18 mouse cellular contexts compared by ENCODE assay signal in the genomic region with DNA sequence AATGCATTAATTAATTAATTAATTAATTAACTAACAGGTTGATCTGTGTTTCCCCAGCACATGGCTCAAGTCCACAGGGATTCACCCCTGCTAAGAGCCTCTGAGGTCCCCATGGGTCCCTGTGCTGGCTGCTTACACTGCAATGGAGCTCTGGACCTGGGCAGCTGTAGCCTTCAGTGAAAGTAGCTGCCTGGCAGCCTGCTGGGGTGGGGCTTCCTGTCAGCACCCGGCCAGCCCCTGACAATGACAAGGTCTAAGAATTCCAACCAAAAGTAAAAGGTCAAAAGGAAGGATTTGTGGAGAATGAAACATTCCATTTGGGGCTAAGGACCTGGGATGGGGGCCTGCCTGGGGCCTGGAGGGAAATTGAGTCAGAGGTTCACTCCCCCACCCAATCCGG. TPM values are rescaled to one million over a fixed set of nuclear protein-coding genes. Genes with fewer than 3 reads are reported as not detected.
DNase-seq lines count a peak whose midpoint lies in the region; ATAC-seq lines count a peak whose summit lies in the region.
"Had no signal": no experiment of that assay in that cellular context is flagged by ENCODE, and none has a peak within 500 bp of the region (broad histone marks: within the 10 kb centered on the region; RNA-seq: fewer than 3 reads in every experiment).

No protein-coding gene starts in this region.

- H3K27me3 ChIP-seq in kidney, embryonic 14.5 days (ENCODE audit: control insufficient read depth, insufficient read depth, low read length), result no peaks in the 10 kb centered on the region
- H3K27me3 ChIP-seq in liver, embryonic 11.5 days (replicated peaks; ENCODE audit: control insufficient read depth, insufficient read depth, low read length), result peaks cover 22% of the 10 kb centered on the region
- H3K27me3 ChIP-seq in midbrain, embryonic 13.5 days, result peaks cover 30% of the 10 kb centered on the region

- H3K4me3 ChIP-seq in kidney, embryonic 14.5 days (ENCODE audit: low read length), result no peak overlapping the region
- H3K4me3 ChIP-seq in brown adipose tissue, adult 24 weeks (ENCODE audit: insufficient read depth, low read depth, low read length), result peak overlapping the region; percentile 84; the same call in 1 of the 2 replicates
- H3K4me3 ChIP-seq in liver, embryonic 11.5 days (ENCODE audit: low read depth, low read length), result 0 out of 2 replicates have a peak overlapping the region, but pooled peaks have one; percentile 5
- no peak overlapping the region for H3K4me3 ChIP-seq in midbrain, embryonic 13.5 days (replicated peaks)
- H3K4me3 ChIP-seq: forebrain, embryonic 13.5 days; layer of hippocampus, adult 2 months; liver, embryonic 15.5 days; neural tube, embryonic 15.5 days had no signal

- H3K36me3 ChIP-seq in kidney, embryonic 14.5 days (ENCODE audit: control insufficient read depth, insufficient read depth, low read length), result peaks cover 6% of the 10 kb centered on the region; the same call in 1 of the 2 replicates
- no peaks in the 10 kb centered on the region for H3K36me3 ChIP-seq in liver, embryonic 11.5 days (ENCODE audit: control insufficient read depth, insufficient read depth, low read length)
- H3K36me3 ChIP-seq in midbrain, embryonic 13.5 days, result no peaks in the 10 kb centered on the region
- H3K36me3 ChIP-seq: liver, embryonic 15.5 days; neural tube, embryonic 15.5 days had no signal

- no peak overlapping the region for H3K4me2 ChIP-seq in kidney, embryonic 14.5 days (replicated peaks; ENCODE audit: low read depth, low read length)
- peak overlapping the region; percentile 78 for H3K4me2 ChIP-seq in liver, embryonic 11.5 days
- H3K4me2 ChIP-seq in midbrain, embryonic 13.5 days (replicated peaks), result no peak overlapping the region
- H3K4me2 ChIP-seq: forebrain, embryonic 13.5 days had no signal

- H3K9me3 ChIP-seq in kidney, embryonic 14.5 days (ENCODE audit: control insufficient read depth, low read length), result no peaks in the 10 kb centered on the region
- H3K9me3 ChIP-seq in liver, embryonic 11.5 days (ENCODE audit: control insufficient read depth, low read length), result no peaks in the 10 kb centered on the region
- H3K9me3 ChIP-seq in midbrain, embryonic 13.5 days, result no peaks in the 10 kb centered on the region
- H3K9me3 ChIP-seq: forebrain, embryonic 13.5 days; liver, embryonic 15.5 days; neural tube, embryonic 15.5 days had no signal

- peaks cover 33% of the 10 kb centered on the region for H3K4me1 ChIP-seq in kidney, embryonic 14.5 days (ENCODE audit: control insufficient read depth, insufficient read depth, low read length)
- H3K4me1 ChIP-seq in brown adipose tissue, adult 24 weeks (ENCODE audit: control insufficient read depth, insufficient read depth, insufficient read length, low read length), result peaks cover 11% of the 10 kb centered on the region
- peaks cover 9% of the 10 kb centered on the region for H3K4me1 ChIP-seq in liver, embryonic 11.5 days (replicated peaks; ENCODE audit: control insufficient read depth, insufficient read depth, low read length)
- 0 out of 2 replicates have a peak, but pooled peaks cover 8% of the 10 kb centered on the region for H3K4me1 ChIP-seq in midbrain, embryonic 13.5 days (replicated peaks)

- no peak for ATAC-seq in kidney, embryonic 14.5 days (ENCODE audit: low FRiP score, low TSS enrichment)
- ATAC-seq in liver, embryonic 11.5 days (replicated peaks; ENCODE audit: low FRiP score), result no peak
- ATAC-seq in midbrain, embryonic 13.5 days, result no peak
- ATAC-seq: forebrain, embryonic 13.5 days; hindbrain, postnatal 0 days had no signal

- WGBS in kidney, embryonic 14.5 days, result 58% methylated on average over 2 of the region's 2 CpGs
- WGBS in liver, embryonic 11.5 days, result 39% methylated on average over 2 of the region's 2 CpGs
- WGBS in midbrain, embryonic 13.5 days, result 71% methylated on average over 2 of the region's 2 CpGs

- H3K27ac ChIP-seq in kidney, embryonic 14.5 days (ENCODE audit: low read depth, low read length), result no peak overlapping the region
- peak overlapping the region; percentile 87 for H3K27ac ChIP-seq in brown adipose tissue, adult 24 weeks (replicated peaks; ENCODE audit: low read depth, low read length)
- no peak overlapping the region for H3K27ac ChIP-seq in liver, embryonic 11.5 days (ENCODE audit: low read depth, low read length)
- H3K27ac ChIP-seq in midbrain, embryonic 13.5 days, result no peak overlapping the region
- H3K27ac ChIP-seq: forebrain, embryonic 13.5 days; hindbrain, postnatal 0 days; layer of hippocampus, adult 2 months; liver, embryonic 15.5 days; neural tube, embryonic 15.5 days had no signal

- peak; percentile 40 to 62 for DNase-seq in adrenal gland, postnatal 36 days
- no peak for DNase-seq in adrenal gland, postnatal 10 days
- DNase-seq in kidney, adult 11 months, result peak; percentile 58
- DNase-seq in liver, embryonic 11.5 days (ENCODE audit: low spot score), result no peak
- DNase-seq in frontal cortex, postnatal 10 days (ENCODE audit: low spot score in 2 of 2), result no peak
- DNase-seq: cerebellum, adult 11-12 months had no signal

- no peak overlapping the region for H3K9ac ChIP-seq in kidney, embryonic 14.5 days (ENCODE audit: low read depth, low read length)
- no peak overlapping the region for H3K9ac ChIP-seq in liver, embryonic 11.5 days (ENCODE audit: low read depth, low read length)
- no peak overlapping the region for H3K9ac ChIP-seq in midbrain, embryonic 13.5 days (replicated peaks)
- H3K9ac ChIP-seq: forebrain, embryonic 13.5 days; liver, embryonic 15.5 days; neural tube, embryonic 15.5 days had no signal

RNA-seq across cellular contexts. Expression of a gene that starts 4.2 kb away (rescaled TPM):
- total RNA-seq in adrenal gland, postnatal 36 days (2021), result 10 to 100 TPM; 17.3 to 21.1 TPM
- total RNA-seq in adrenal gland, postnatal 10 days (2021), result 10 to 100 TPM; 15.2 to 17.3 TPM
- 9.5 and 13.7 TPM in 2 replicates for polyA plus RNA-seq in kidney, embryonic 14.5 days (2014; fragmentation: Nextera tagmentation; extraction: Ambion mirVana)
- polyA plus RNA-seq in brown adipose tissue, adult 24 weeks (2012; ENCODE audit: insufficient read depth, insufficient read length, missing spikeins), result 4.5 and 5.1 TPM in 2 replicates
- 17.1 and 21.0 TPM in 2 replicates for polyA plus RNA-seq in liver, embryonic 11.5 days (2014; fragmentation: Nextera tagmentation; extraction: Ambion mirVana)
- polyA plus RNA-seq in midbrain, embryonic 13.5 days (2015; fragmentation: Nextera tagmentation; extraction: Ambion mirVana), result 2.7 and 3.8 TPM in 2 replicates
- total RNA-seq: megakaryocyte-erythroid progenitor cell, adult 5-6 weeks; monocyte, adult 5-6 weeks had no signal

RNA-seq across cellular contexts. Expression of a gene that starts 53.1 kb away (rescaled TPM):
- not detected for total RNA-seq in adrenal gland, postnatal 36 days (2021)
- total RNA-seq in adrenal gland, postnatal 10 days (2021), result under 1 TPM in 1 of 2 experiments, not detected in 1; 0.09 TPM
- not detected in 2 replicates for polyA plus RNA-seq in kidney, embryonic 14.5 days (2014; fragmentation: Nextera tagmentation; extraction: Ambion mirVana)
- not detected in 2 replicates for polyA plus RNA-seq in brown adipose tissue, adult 24 weeks (2012; ENCODE audit: insufficient read depth, insufficient read length, missing spikeins)
- not detected in 2 replicates for polyA plus RNA-seq in liver, embryonic 11.5 days (2014; fragmentation: Nextera tagmentation; extraction: Ambion mirVana)
- not detected in 2 replicates for polyA plus RNA-seq in midbrain, embryonic 13.5 days (2015; fragmentation: Nextera tagmentation; extraction: Ambion mirVana)
- total RNA-seq: hindbrain, postnatal 0 days; layer of hippocampus, adult 2 months; megakaryocyte-erythroid progenitor cell, adult 5-6 weeks; monocyte, adult 5-6 weeks had no signal
- polyA plus RNA-seq: cortical plate, adult 2 months; forebrain, embryonic 13.5 days; heart, embryonic 16.5 days; liver, embryonic 15.5 days had no signal

Comparison
In these comparisons a context has a peak if more than half of its experiments do, and no peak if none do; other contexts are left out.
1. DNase-seq: peak in adrenal gland, postnatal 36 days (2 of 2) and kidney, adult 11 months (single experiment); none in adrenal gland, postnatal 10 days (single experiment), liver, embryonic 11.5 days (single experiment) and frontal cortex, postnatal 10 days (0 of 2).
2. H3K4me3 ChIP-seq: peak in brown adipose tissue, adult 24 weeks (single experiment) and liver, embryonic 11.5 days (single experiment); none in kidney, embryonic 14.5 days (single experiment) and midbrain, embryonic 13.5 days (single experiment).